Mouse (Mus musculus) embryonic facial prominence, embryonic 11.5 days (tissue): ENCODE data around the gene Srrm1. TPM values are rescaled to one million over a fixed set of nuclear protein-coding genes. Genes with fewer than 3 reads are reported as not detected.

Experiments used
- ATAC-seq: fragments of 200-750 bp; cut with Nextera tagmentation; replicated peaks from 2 replicates; pipeline ENCODE4 v1.8.0; 2017; ENCODE audit warnings: low read depth; ENCODE audit not compliant: insufficient number of reproducible peaks, low FRiP score, low TSS enrichment
- DNase-seq: peaks from one replicate; pipeline ENCODE4 v3.0.0-alpha.2; 2015; ENCODE audit warnings: low spot score
- H3K27ac ChIP-seq: fragments of 300-500 bp; sonication (generic); replicated peaks from 2 replicates; pipeline ENCODE4 v1.5.1; 2014; ENCODE audit warnings: mild to moderate bottlenecking, low read depth, low read length, control low read depth
- H3K27me3 ChIP-seq: fragments of 300-500 bp; sonication (generic); 2 replicates; pipeline ENCODE4 v1.6.1; 2014; ENCODE audit warnings: mild to moderate bottlenecking, low read length, moderate library complexity, mixed read lengths; ENCODE audit not compliant: control insufficient read depth, insufficient read depth
- H3K36me3 ChIP-seq: fragments of 300-500 bp; sonication (generic); replicated peaks from 2 replicates; pipeline ENCODE4 v1.6.1; 2014; ENCODE audit warnings: low read depth, mild to moderate bottlenecking, low read length, moderate library complexity, mixed read lengths; ENCODE audit not compliant: control insufficient read depth, insufficient read depth
- H3K4me1 ChIP-seq: fragments of 300-500 bp; sonication (generic); 2 replicates; pipeline ENCODE4 v1.6.1; 2014; ENCODE audit warnings: low read length, mixed read lengths; ENCODE audit not compliant: control insufficient read depth, insufficient read depth
- H3K4me2 ChIP-seq: fragments of 300-500 bp; sonication (generic); 2 replicates; pipeline ENCODE4 v1.6.1; 2014; ENCODE audit warnings: low read depth, mild to moderate bottlenecking, control low read depth, low read length, moderate library complexity
- H3K4me3 ChIP-seq: fragments of 300-500 bp; sonication (generic); 2 replicates; pipeline ENCODE4 v1.5.1; 2014; ENCODE audit warnings: low read depth, low read length, control low read depth
- H3K9ac ChIP-seq: fragments of 300-500 bp; sonication (generic); replicated peaks from 2 replicates; pipeline ENCODE4 v1.6.1; 2014; ENCODE audit warnings: mild to moderate bottlenecking, control low read depth, low read length
- H3K9me3 ChIP-seq: fragments of 300-500 bp; sonication (generic); replicated peaks from 2 replicates; pipeline ENCODE4 v1.6.1; 2016; ENCODE audit warnings: mild to moderate bottlenecking, low read length, inconsistent platforms, mixed read lengths; ENCODE audit not compliant: control insufficient read depth
- WGBS: fragments of 180-500 bp; shearing (Covaris S2); extraction: QIAGEN DNeasy Blood & Tissue Kit; methylation state at CpG from one replicate; pipeline ENCODE4 v1.1.7; 2014; 5-methylcytosine and 5-hydroxymethylcytosine counted together
- polyA plus RNA-seq: library from polyadenylated mRNA; unstranded; fragments of >200 nt; fragmentation: Nextera tagmentation; extraction: Ambion mirVana; gene quantifications from 2 replicates; pipeline ENCODE4 v1.2.1, GENCODE M21; 2014

The Srrm1 gene
- polyA plus RNA-seq, 1 experiment from 2014 or later = 269 TPM

DNA sequence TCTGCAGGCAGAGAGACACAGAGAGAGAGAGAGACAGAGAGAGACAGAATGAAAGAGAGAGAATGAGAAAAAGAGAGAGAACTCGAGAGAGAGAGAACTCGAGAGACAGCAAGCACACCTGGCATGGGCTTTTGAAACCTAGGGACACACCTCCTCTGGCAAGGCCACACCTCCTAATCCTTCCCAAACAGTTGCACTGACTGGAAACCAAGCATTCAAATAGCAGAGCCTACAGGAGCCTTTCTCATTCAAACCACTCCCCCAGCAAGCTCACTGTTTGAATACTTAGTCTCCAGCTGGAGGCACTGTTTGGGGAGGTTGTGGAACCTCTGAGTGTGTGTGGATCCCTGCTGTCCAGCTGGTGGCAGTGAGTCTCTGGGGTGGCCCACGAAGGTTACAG is 39.7 kb upstream of the Srrm1 start:
- Histone ChIP-seq H3K27me3 (peaks cover 11% of the 10 kb centered on the region), H3K27ac (no peak overlapping the region), H3K4me1 (no peaks in the 10 kb centered on the region), H3K9me3 (no peaks in the 10 kb centered on the region), H3K36me3 (no peaks in the 10 kb centered on the region), H3K4me3 (no peak overlapping the region), H3K9ac (no peak overlapping the region), H3K4me2 (no peak overlapping the region)
- DNase-seq (no peak), ATAC-seq (no peak)
- WGBS = 76% methylated on average over 3 of the region's 3 CpGs

- no peak for DNase-seq
- H3K4me1 ChIP-seq = no peaks in the 10 kb centered on the region
- H3K36me3 ChIP-seq = no peaks in the 10 kb centered on the region
- H3K27me3 ChIP-seq = no peaks in the 10 kb centered on the region
- H3K4me2 ChIP-seq = no peak overlapping the region
- no peak for ATAC-seq
- H3K4me3 ChIP-seq = no peak overlapping the region
- H3K9me3 ChIP-seq = no peaks in the 10 kb centered on the region
- H3K27ac ChIP-seq = no peak overlapping the region
- 74% methylated on average over 6 of the region's 6 CpGs for WGBS
- no peak overlapping the region for H3K9ac ChIP-seq
Measured at GRCm38 (mm10) chr4:135391014-135391413, 37.9 kb upstream of the Srrm1 start.

DNA sequence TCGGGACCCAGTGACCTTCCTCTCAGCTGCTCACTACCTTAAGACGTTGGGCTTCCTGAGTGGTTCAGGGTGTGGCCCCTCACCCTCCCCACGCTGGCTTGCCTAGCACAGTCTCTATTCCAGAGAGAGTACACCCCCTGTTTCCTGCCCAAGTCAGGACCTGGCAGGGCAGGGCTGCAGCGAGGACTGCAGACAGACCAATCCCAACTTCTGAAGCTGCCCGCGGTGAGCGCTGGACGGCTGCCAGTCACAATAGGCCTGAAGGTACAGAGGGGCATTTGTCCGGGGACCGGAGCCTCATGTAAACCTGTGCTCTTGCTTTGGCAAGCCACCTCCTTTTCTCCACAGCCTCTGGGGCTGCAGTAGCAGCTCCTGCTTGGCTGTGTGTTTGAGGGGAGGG is 32.5 kb upstream of the Srrm1 start:
- H3K27ac ChIP-seq = no peak overlapping the region
- H3K27me3 ChIP-seq = no peaks in the 10 kb centered on the region
- no peaks in the 10 kb centered on the region for H3K36me3 ChIP-seq
- H3K9me3 ChIP-seq = no peaks in the 10 kb centered on the region
- no peak for DNase-seq
- no peaks in the 10 kb centered on the region for H3K4me1 ChIP-seq
- H3K9ac ChIP-seq = no peak overlapping the region
- H3K4me2 ChIP-seq = no peak overlapping the region
- 47% methylated on average over 10 of the region's 10 CpGs for WGBS
- H3K4me3 ChIP-seq = no peak overlapping the region
- ATAC-seq = no peak

GRCm38 (mm10) chr4:135382316-135382715 is 29.2 kb upstream of the Srrm1 start:
- WGBS = 6% methylated on average over 14 of the region's 14 CpGs
- Histone ChIP-seq H3K27me3 (no peaks in the 10 kb centered on the region), H3K4me2 (no peak overlapping the region), H3K4me3 (no peak overlapping the region), H3K27ac (no peak overlapping the region), H3K4me1 (no peaks in the 10 kb centered on the region), H3K9me3 (no peaks in the 10 kb centered on the region), H3K9ac (no peak overlapping the region), H3K36me3 (no peaks in the 10 kb centered on the region)
- ATAC-seq (no peak), DNase-seq (peak; percentile 93)

GRCm38 (mm10) chr4:135381355-135381754 is 28.2 kb upstream of the Srrm1 start:
- 45% methylated on average over 8 of the region's 8 CpGs for WGBS
- H3K27me3 ChIP-seq = no peaks in the 10 kb centered on the region
- DNase-seq = no peak
- no peak for ATAC-seq
- no peaks in the 10 kb centered on the region for H3K36me3 ChIP-seq
- H3K4me3 ChIP-seq = no peak overlapping the region
- H3K27ac ChIP-seq = no peak overlapping the region
- H3K9ac ChIP-seq = no peak overlapping the region
- H3K4me2 ChIP-seq = no peak overlapping the region
- H3K9me3 ChIP-seq = no peaks in the 10 kb centered on the region
- no peaks in the 10 kb centered on the region for H3K4me1 ChIP-seq

GRCm38 (mm10) chr4:135377241-135377640 is 24.1 kb upstream of the Srrm1 start:
- Histone ChIP-seq H3K27ac (no peak overlapping the region), H3K4me1 (no peaks in the 10 kb centered on the region), H3K4me2 (no peak overlapping the region), H3K9me3 (0 out of 2 replicates have a peak, but pooled peaks cover 2% of the 10 kb centered on the region), H3K9ac (no peak overlapping the region), H3K27me3 (no peaks in the 10 kb centered on the region), H3K36me3 (no peaks in the 10 kb centered on the region), H3K4me3 (no peak overlapping the region)
- 83% methylated on average over 11 of the region's 11 CpGs for WGBS
- no peak for DNase-seq
- no peak for ATAC-seq

GRCm38 (mm10) chr4:135375444-135375843 is 22.3 kb upstream of the Srrm1 start:
- Histone ChIP-seq H3K27me3 (no peaks in the 10 kb centered on the region), H3K9me3 (0 out of 2 replicates have a peak, but pooled peaks cover 2% of the 10 kb centered on the region), H3K36me3 (no peaks in the 10 kb centered on the region), H3K4me1 (no peaks in the 10 kb centered on the region), H3K4me2 (no peak overlapping the region), H3K27ac (no peak overlapping the region), H3K4me3 (no peak overlapping the region), H3K9ac (no peak overlapping the region)
- ATAC-seq = no peak
- 62% methylated on average over 3 of the region's 3 CpGs for WGBS
- DNase-seq = no peak

GRCm38 (mm10) chr4:135373299-135373698 is 20.2 kb upstream of the Srrm1 start:
- Histone ChIP-seq H3K4me1 (no peaks in the 10 kb centered on the region), H3K27ac (no peak overlapping the region), H3K9ac (no peak overlapping the region), H3K4me2 (no peak overlapping the region), H3K4me3 (no peak overlapping the region), H3K27me3 (no peaks in the 10 kb centered on the region), H3K9me3 (0 out of 2 replicates have a peak, but pooled peaks cover 2% of the 10 kb centered on the region), H3K36me3 (no peaks in the 10 kb centered on the region)
- WGBS = 84% methylated on average over 5 of the region's 5 CpGs
- DNase-seq = no peak
- no peak for ATAC-seq
